Mouse (Mus musculus) ES-Bruce4 (cell line): ENCODE measurements around the gene Pgbd5. TPM values are rescaled to one million over a fixed set of nuclear protein-coding genes. Genes with fewer than 3 reads are reported as not detected.

ENCODE experiments used
- H3K27ac ChIP-seq: 2 replicates; pipeline ENCODE4 v1.5.1; 2012; ENCODE audit warnings: low read length, inconsistent platforms; ENCODE audit not compliant: insufficient read depth
- H3K27me3 ChIP-seq: 2 replicates; pipeline ENCODE4 v1.6.1; 2012; ENCODE audit warnings: mild to moderate bottlenecking, low read length, inconsistent platforms; ENCODE audit not compliant: control insufficient read depth, poor library complexity, insufficient read depth, severe bottlenecking
- H3K36me3 ChIP-seq: 2 replicates; pipeline ENCODE4 v1.6.1; 2012; ENCODE audit warnings: inconsistent platforms, mild to moderate bottlenecking, low read length, moderate library complexity; ENCODE audit not compliant: control insufficient read depth, poor library complexity, insufficient read depth, severe bottlenecking
- H3K4me1 ChIP-seq: one replicate; pipeline ENCODE4 v1.8.1; 2011; ENCODE audit warnings: low read length; ENCODE audit not compliant: control insufficient read depth, insufficient read depth
- H3K4me3 ChIP-seq: 2 replicates; pipeline ENCODE4 v1.5.1; 2011; ENCODE audit warnings: low read depth, mild to moderate bottlenecking, low read length
- H3K9ac ChIP-seq: 2 replicates; pipeline ENCODE4 v1.6.1; 2012; ENCODE audit warnings: low read depth, mild to moderate bottlenecking, inconsistent platforms; ENCODE audit not compliant: poor library complexity, severe bottlenecking
- H3K9me3 ChIP-seq: replicated peaks from 2 replicates; pipeline ENCODE4 v1.6.1; 2012; ENCODE audit warnings: mild to moderate bottlenecking, low read length, inconsistent platforms; ENCODE audit not compliant: control insufficient read depth, poor library complexity, insufficient read depth, severe bottlenecking
- CTCF ChIP-seq: IDR thresholded peaks from one replicate; pipeline ENCODE4 v1.8.1; 2011; ENCODE audit warnings: low read depth, low read length
- EP300 ChIP-seq: IDR thresholded peaks from 2 replicates; pipeline ENCODE4 v1.6.1; 2011; ENCODE audit warnings: low read depth, low read length; ENCODE audit not compliant: insufficient read depth
- POLR2A ChIP-seq: IDR thresholded peaks from one replicate; pipeline ENCODE4 v1.8.1; 2011; ENCODE audit warnings: low read length; ENCODE audit not compliant: insufficient read depth
- polyA plus RNA-seq: library from polyadenylated mRNA; stranded (reverse); fragments of >200 nt; gene quantifications from 2 replicates; pipeline ENCODE4 v1.2.4, GENCODE M21; 2011; ENCODE audit warnings: low read depth; ENCODE audit not compliant: missing spikeins, insufficient read depth, insufficient read length

The Pgbd5 gene
- polyA plus RNA-seq, 1 experiment: 4.0 TPM

- H3K27me3 ChIP-seq: no peaks in the 10 kb centered on the region
- no peaks in the 10 kb centered on the region for H3K9me3 ChIP-seq
- no peaks in the 10 kb centered on the region for H3K4me1 ChIP-seq
- H3K36me3 ChIP-seq: 0 out of 2 replicates have a peak, but pooled peaks cover 3% of the 10 kb centered on the region
- H3K9ac ChIP-seq: no peak overlapping the region
- no peak overlapping the region for H3K4me3 ChIP-seq
- TF ChIP-seq EP300 (no peak), POLR2A (no peak), CTCF (no peak)
- no peak overlapping the region for H3K27ac ChIP-seq
Measured at GRCm38 (mm10) chr8:124343991-124344390, 95.5 kb downstream of the Pgbd5 start.

GRCm38 (mm10) chr8:124343151-124343550 lies 96.3 kb downstream of the Pgbd5 start:
- TF ChIP-seq EP300 (no peak), CTCF (no peak), POLR2A (no peak)
- no peaks in the 10 kb centered on the region for H3K9me3 ChIP-seq
- H3K27me3 ChIP-seq: no peaks in the 10 kb centered on the region
- no peaks in the 10 kb centered on the region for H3K4me1 ChIP-seq
- no peak overlapping the region for H3K9ac ChIP-seq
- H3K36me3 ChIP-seq: 0 out of 2 replicates have a peak, but pooled peaks cover 6% of the 10 kb centered on the region
- H3K27ac ChIP-seq: no peak overlapping the region
- no peak overlapping the region for H3K4me3 ChIP-seq

GRCm38 (mm10) chr8:124340360-124341068 lies 98.9 kb downstream of the Pgbd5 start:
- no peak overlapping the region for H3K9ac ChIP-seq
- H3K36me3 ChIP-seq: 0 out of 2 replicates have a peak, but pooled peaks cover 6% of the 10 kb centered on the region
- H3K27ac ChIP-seq: no peak overlapping the region
- no peak for TF ChIP-seq POLR2A
- no peak for TF ChIP-seq EP300
- TF ChIP-seq CTCF: no peak
- no peaks in the 10 kb centered on the region for H3K9me3 ChIP-seq
- no peaks in the 10 kb centered on the region for H3K4me1 ChIP-seq
- no peaks in the 10 kb centered on the region for H3K27me3 ChIP-seq
- H3K4me3 ChIP-seq: no peak overlapping the region

- no peak overlapping the region for H3K27ac ChIP-seq
- H3K9ac ChIP-seq: no peak overlapping the region
- 0 out of 2 replicates have a peak, but pooled peaks cover 6% of the 10 kb centered on the region for H3K36me3 ChIP-seq
- H3K4me1 ChIP-seq: no peaks in the 10 kb centered on the region
- H3K4me3 ChIP-seq: no peak overlapping the region
- TF ChIP-seq CTCF: no peak
- no peak for TF ChIP-seq POLR2A
- TF ChIP-seq EP300: no peak
- H3K9me3 ChIP-seq: no peaks in the 10 kb centered on the region
- no peaks in the 10 kb centered on the region for H3K27me3 ChIP-seq
Measured at GRCm38 (mm10) chr8:124339742-124340141, 99.7 kb downstream of the Pgbd5 start.

- TF ChIP-seq EP300 (no peak), CTCF (no peak), POLR2A (no peak)
- H3K4me3 ChIP-seq: no peak overlapping the region
- no peaks in the 10 kb centered on the region for H3K9me3 ChIP-seq
- H3K27me3 ChIP-seq: no peaks in the 10 kb centered on the region
- no peak overlapping the region for H3K9ac ChIP-seq
- H3K27ac ChIP-seq: no peak overlapping the region
- no peaks in the 10 kb centered on the region for H3K4me1 ChIP-seq
- 0 out of 2 replicates have a peak, but pooled peaks cover 3% of the 10 kb centered on the region for H3K36me3 ChIP-seq
Measured at GRCm38 (mm10) chr8:124336302-124336701, 103.2 kb downstream of the Pgbd5 start.

- H3K27ac ChIP-seq: no peak overlapping the region
- H3K9me3 ChIP-seq: no peaks in the 10 kb centered on the region
- TF ChIP-seq CTCF: no peak
- TF ChIP-seq POLR2A: no peak
- no peak for TF ChIP-seq EP300
- H3K4me3 ChIP-seq: no peak overlapping the region
- no peaks in the 10 kb centered on the region for H3K4me1 ChIP-seq
- no peaks in the 10 kb centered on the region for H3K27me3 ChIP-seq
- no peak overlapping the region for H3K9ac ChIP-seq
- H3K36me3 ChIP-seq: no peaks in the 10 kb centered on the region
Measured at GRCm38 (mm10) chr8:124331706-124332105, 107.8 kb downstream of the Pgbd5 start.
